ENCODE assay signal across 30 mouse cellular contexts in genomic region chr3:88262346-88262745, GRCm38 (mm10). TPM values are rescaled to one million over a fixed set of nuclear protein-coding genes. Genes with fewer than 3 reads are reported as not detected.
A peak's percentile ranks its signal among the peaks of the same experiment; 100 is the strongest.
DNase-seq lines count a peak whose midpoint lies in the region; ATAC-seq lines count a peak whose summit lies in the region.
"Had no signal": no experiment of that assay in that cellular context is flagged by ENCODE, and none has a peak within 500 bp of the region (broad histone marks: within the 10 kb centered on the region; RNA-seq: fewer than 3 reads in every experiment).

No protein-coding gene starts in this region.

- WGBS in kidney, embryonic 15.5 days = 51% methylated on average over 3 of the region's 3 CpGs
- 58% methylated on average over 3 of the region's 3 CpGs for WGBS in embryonic facial prominence, embryonic 15.5 days
- 47% methylated on average over 3 of the region's 3 CpGs for WGBS in limb, embryonic 15.5 days

- H3K9me3 ChIP-seq in kidney, embryonic 15.5 days (replicated peaks) = no peaks in the 10 kb centered on the region
- H3K9me3 ChIP-seq in embryonic facial prominence, embryonic 15.5 days (replicated peaks) = no peaks in the 10 kb centered on the region
- H3K9me3 ChIP-seq in limb, embryonic 15.5 days = no peaks in the 10 kb centered on the region
- H3K9me3 ChIP-seq: hindbrain, embryonic 10.5 days; hindbrain, embryonic 15.5 days; midbrain, embryonic 15.5 days; neural tube, embryonic 15.5 days; stomach, embryonic 15.5 days had no signal

- H3K27ac ChIP-seq in kidney, embryonic 15.5 days = peak overlapping the region; percentile 41; the same call in 1 of the 2 replicates
- peak overlapping the region; percentile 85 for H3K27ac ChIP-seq in embryonic facial prominence, embryonic 15.5 days (replicated peaks)
- peak overlapping the region; percentile 71 for H3K27ac ChIP-seq in limb, embryonic 15.5 days
- H3K27ac ChIP-seq: hindbrain, embryonic 10.5 days; hindbrain, embryonic 15.5 days; midbrain, embryonic 15.5 days; neural tube, embryonic 15.5 days; stomach, embryonic 15.5 days had no signal

- no peak overlapping the region for H3K4me3 ChIP-seq in kidney, embryonic 15.5 days (replicated peaks)
- H3K4me3 ChIP-seq in embryonic facial prominence, embryonic 15.5 days (replicated peaks) = no peak overlapping the region
- no peak overlapping the region for H3K4me3 ChIP-seq in limb, embryonic 15.5 days
- H3K4me3 ChIP-seq: hindbrain, embryonic 10.5 days; hindbrain, embryonic 15.5 days; midbrain, embryonic 15.5 days; neural tube, embryonic 15.5 days; stomach, embryonic 15.5 days had no signal

- no peaks in the 10 kb centered on the region for H3K36me3 ChIP-seq in kidney, embryonic 15.5 days
- H3K36me3 ChIP-seq in embryonic facial prominence, embryonic 15.5 days = no peaks in the 10 kb centered on the region
- no peaks in the 10 kb centered on the region for H3K36me3 ChIP-seq in limb, embryonic 15.5 days
- H3K36me3 ChIP-seq: hindbrain, embryonic 10.5 days; hindbrain, embryonic 15.5 days; midbrain, embryonic 15.5 days; neural tube, embryonic 15.5 days; stomach, embryonic 15.5 days had no signal

- DNase-seq in kidney, postnatal 10 days = no peak
- DNase-seq in lung, postnatal 36 days = peak; percentile 28
- DNase-seq in lung, postnatal 14 days = no peak
- DNase-seq in right cerebral cortex, postnatal 4 days = no peak
- DNase-seq: adrenal gland, postnatal 25 days; cerebellum, adult 2 months; cerebellum, postnatal 14 days; heart, postnatal 14 days; kidney, adult 18-20 months; layer of hippocampus, adult 9-11 months; retina, postnatal 1 day; right cerebral cortex, postnatal 14 days; thymus, adult 18-20 months; thymus, postnatal 25 days had no signal

- H3K27me3 ChIP-seq in kidney, embryonic 15.5 days = 0 out of 2 replicates have a peak, but pooled peaks cover 6% of the 10 kb centered on the region
- no peaks in the 10 kb centered on the region for H3K27me3 ChIP-seq in embryonic facial prominence, embryonic 15.5 days
- H3K27me3 ChIP-seq in limb, embryonic 15.5 days = 0 out of 2 replicates have a peak, but pooled peaks cover 2% of the 10 kb centered on the region
- H3K27me3 ChIP-seq: hindbrain, embryonic 15.5 days; midbrain, embryonic 15.5 days; neural tube, embryonic 15.5 days; stomach, embryonic 15.5 days had no signal

- no peak for ATAC-seq in kidney, embryonic 15.5 days (replicated peaks; ENCODE audit: low FRiP score)
- ATAC-seq in embryonic facial prominence, embryonic 15.5 days (ENCODE audit: insufficient number of reproducible peaks, low FRiP score, low TSS enrichment, low read depth) = no peak
- no peak for ATAC-seq in limb, embryonic 15.5 days (ENCODE audit: insufficient number of reproducible peaks, low FRiP score, low TSS enrichment, low read depth)
- ATAC-seq: CD4-positive, CD25-positive, alpha-beta regulatory T cell, adult 4 months; forebrain, embryonic 16.5 days; inflammation-experienced regulatory T-cells, adult 6 months; midbrain, embryonic 15.5 days had no signal

- H3K4me1 ChIP-seq in kidney, embryonic 15.5 days = no peaks in the 10 kb centered on the region
- no peaks in the 10 kb centered on the region for H3K4me1 ChIP-seq in embryonic facial prominence, embryonic 15.5 days
- H3K4me1 ChIP-seq in limb, embryonic 15.5 days = no peaks in the 10 kb centered on the region
- H3K4me1 ChIP-seq: hindbrain, embryonic 10.5 days; hindbrain, embryonic 15.5 days; midbrain, embryonic 15.5 days; neural tube, embryonic 15.5 days; stomach, embryonic 15.5 days had no signal

- no peak overlapping the region for H3K4me2 ChIP-seq in kidney, embryonic 15.5 days
- H3K4me2 ChIP-seq in embryonic facial prominence, embryonic 15.5 days (replicated peaks) = no peak overlapping the region
- no peak overlapping the region for H3K4me2 ChIP-seq in limb, embryonic 15.5 days
- H3K4me2 ChIP-seq: hindbrain, embryonic 15.5 days; liver, embryonic 11.5 days; midbrain, embryonic 15.5 days; neural tube, embryonic 15.5 days; stomach, embryonic 15.5 days had no signal

- H3K9ac ChIP-seq in kidney, embryonic 15.5 days = no peak overlapping the region
- H3K9ac ChIP-seq in embryonic facial prominence, embryonic 15.5 days = no peak overlapping the region
- no peak overlapping the region for H3K9ac ChIP-seq in limb, embryonic 15.5 days
- H3K9ac ChIP-seq: hindbrain, embryonic 15.5 days; midbrain, embryonic 15.5 days; neural tube, embryonic 15.5 days; stomach, embryonic 15.5 days had no signal

RNA-seq across cellular contexts. Expression of gene Rhbg, which starts 7.8 kb away (rescaled TPM):
- polyA plus RNA-seq in kidney, embryonic 15.5 days (2015; fragmentation: Nextera tagmentation; extraction: Ambion mirVana) = 6.5 and 6.6 TPM in 2 replicates
- polyA plus RNA-seq in embryonic facial prominence, embryonic 15.5 days (2015; fragmentation: Nextera tagmentation; extraction: Ambion mirVana) = 15.8 and 20.1 TPM in 2 replicates
- 24.1 and 25.6 TPM in 2 replicates for polyA plus RNA-seq in limb, embryonic 15.5 days (2015; fragmentation: Nextera tagmentation; extraction: Ambion mirVana)
- polyA plus RNA-seq: CD4-positive, CD25-positive, alpha-beta regulatory T cell, adult 4 months; cortical plate, adult 2 months; forebrain, embryonic 11.5 days; forebrain, embryonic 16.5 days; heart, embryonic 14.5 days; hindbrain, embryonic 10.5 days; inflammation-experienced regulatory T-cells, adult 6 months had no signal

RNA-seq across cellular contexts. Expression of gene Gm38392, which starts 24.7 kb away (rescaled TPM):
- 2.5 and 2.9 TPM in 2 replicates for polyA plus RNA-seq in kidney, embryonic 15.5 days (2015; fragmentation: Nextera tagmentation; extraction: Ambion mirVana)
- polyA plus RNA-seq in embryonic facial prominence, embryonic 15.5 days (2015; fragmentation: Nextera tagmentation; extraction: Ambion mirVana) = 0.60 and 2.2 TPM in 2 replicates
- polyA plus RNA-seq in limb, embryonic 15.5 days (2015; fragmentation: Nextera tagmentation; extraction: Ambion mirVana) = 2.0 and 4.1 TPM in 2 replicates
- polyA plus RNA-seq: CD4-positive, CD25-positive, alpha-beta regulatory T cell, adult 4 months; cerebellum, adult 2 months; cortical plate, adult 2 months; heart, embryonic 14.5 days; hindbrain, embryonic 10.5 days; hindbrain, embryonic 15.5 days; inflammation-experienced regulatory T-cells, adult 6 months; liver, embryonic 16.5 days; midbrain, embryonic 15.5 days had no signal

RNA-seq across cellular contexts. Expression of gene Tsacc, which starts 34.5 kb away (rescaled TPM):
- 12.9 and 15.6 TPM in 2 replicates for polyA plus RNA-seq in kidney, embryonic 15.5 days (2015; fragmentation: Nextera tagmentation; extraction: Ambion mirVana)
- polyA plus RNA-seq in embryonic facial prominence, embryonic 15.5 days (2015; fragmentation: Nextera tagmentation; extraction: Ambion mirVana) = 14.3 and 16.3 TPM in 2 replicates
- polyA plus RNA-seq in limb, embryonic 15.5 days (2015; fragmentation: Nextera tagmentation; extraction: Ambion mirVana) = 9.9 and 12.0 TPM in 2 replicates

RNA-seq across cellular contexts. Expression of gene Cct3, which starts 34.6 kb away (rescaled TPM):
- polyA plus RNA-seq in kidney, embryonic 15.5 days (2015; fragmentation: Nextera tagmentation; extraction: Ambion mirVana) = 587 and 599 TPM in 2 replicates
- 443 TPM in 2 replicates for polyA plus RNA-seq in embryonic facial prominence, embryonic 15.5 days (2015; fragmentation: Nextera tagmentation; extraction: Ambion mirVana)
- 440 and 451 TPM in 2 replicates for polyA plus RNA-seq in limb, embryonic 15.5 days (2015; fragmentation: Nextera tagmentation; extraction: Ambion mirVana)
